Mouse (Mus musculus): ENCODE data around the gene Mast2. TPM values are rescaled to one million over a fixed set of nuclear protein-coding genes. Genes with fewer than 3 reads are reported as not detected.

The Mast2 gene
- polyA plus RNA-seq, 1 experiment from 2014 or later = 3.8 TPM

DNA sequence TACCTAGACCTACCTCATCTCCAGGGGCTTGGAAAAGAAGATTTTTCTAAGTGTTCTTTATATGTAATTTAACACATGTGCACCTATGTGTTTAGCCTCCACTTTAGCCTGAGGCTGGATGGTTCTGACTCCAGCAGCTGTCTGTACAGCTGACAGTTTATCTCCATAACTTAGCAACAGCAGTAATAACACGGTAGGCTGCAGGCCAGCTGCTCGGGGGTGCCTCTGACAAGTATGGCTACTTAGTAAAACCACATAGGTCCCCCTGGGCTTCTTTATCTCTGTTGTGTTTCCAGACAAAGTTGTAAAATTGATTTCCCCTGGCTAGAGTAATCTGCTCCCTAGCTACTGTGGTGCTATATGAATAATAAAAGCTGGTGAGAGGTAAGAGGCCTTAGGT lies 19.5 kb upstream of the Mast2 start:
- H3K27me3 ChIP-seq (ENCODE audit: control insufficient read depth, insufficient read depth, low read depth, low read length) = no peaks in the 10 kb centered on the region
- no peak overlapping the region for H3K9ac ChIP-seq (ENCODE audit: low read depth, low read length)
- H3K4me3 ChIP-seq (ENCODE audit: low read depth, low read length) = no peak overlapping the region
- 20% methylated on average over 2 of the region's 2 CpGs for WGBS (ENCODE audit: insufficient replicate concordance)
- no peak overlapping the region for H3K27ac ChIP-seq (ENCODE audit: low read length)
- H3K4me2 ChIP-seq (ENCODE audit: low read depth, low read length) = no peak overlapping the region
- H3K9me3 ChIP-seq (replicated peaks; ENCODE audit: control insufficient read depth, low read length) = no peaks in the 10 kb centered on the region
- no peaks in the 10 kb centered on the region for H3K36me3 ChIP-seq (ENCODE audit: control insufficient read depth, insufficient read depth)
- H3K4me1 ChIP-seq (ENCODE audit: control insufficient read depth, low read depth, low read length) = peaks cover 8% of the 10 kb centered on the region; the same call in 1 of the 2 replicates
- ATAC-seq (ENCODE audit: low read depth) = no peak

DNA sequence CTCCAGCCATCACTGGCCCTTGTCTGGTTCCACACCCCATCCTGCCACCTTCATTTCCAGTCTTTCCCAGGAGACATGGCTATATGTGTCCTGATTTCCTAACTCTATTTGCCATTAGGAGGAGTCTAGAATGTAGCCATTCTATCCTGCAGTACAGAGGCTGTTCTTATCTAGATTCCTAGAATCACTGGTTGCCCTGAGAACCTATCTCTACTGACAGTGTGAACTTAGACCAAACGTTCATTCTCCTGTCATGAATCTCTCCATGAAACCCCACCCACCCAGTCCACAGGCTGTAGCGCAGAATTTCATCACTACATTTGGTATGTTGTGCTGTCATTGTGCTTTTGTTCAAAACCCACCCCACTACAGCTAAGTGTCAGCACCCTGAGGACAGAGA lies 17.3 kb upstream of the Mast2 start:
- WGBS (ENCODE audit: insufficient replicate concordance) = 24% methylated on average over 2 of the region's 2 CpGs
- peak; percentile 70 for ATAC-seq (ENCODE audit: low read depth)
- H3K4me2 ChIP-seq (ENCODE audit: low read depth, low read length) = no peak overlapping the region
- no peaks in the 10 kb centered on the region for H3K27me3 ChIP-seq (ENCODE audit: control insufficient read depth, insufficient read depth, low read depth, low read length)
- no peak overlapping the region for H3K9ac ChIP-seq (ENCODE audit: low read depth, low read length)
- H3K4me3 ChIP-seq (ENCODE audit: low read depth, low read length) = no peak overlapping the region
- no peaks in the 10 kb centered on the region for H3K9me3 ChIP-seq (replicated peaks; ENCODE audit: control insufficient read depth, low read length)
- H3K4me1 ChIP-seq (ENCODE audit: control insufficient read depth, low read depth, low read length) = peaks cover 8% of the 10 kb centered on the region; the same call in 1 of the 2 replicates
- H3K36me3 ChIP-seq (ENCODE audit: control insufficient read depth, insufficient read depth) = no peaks in the 10 kb centered on the region
- no peak overlapping the region for H3K27ac ChIP-seq (ENCODE audit: low read length)

DNA sequence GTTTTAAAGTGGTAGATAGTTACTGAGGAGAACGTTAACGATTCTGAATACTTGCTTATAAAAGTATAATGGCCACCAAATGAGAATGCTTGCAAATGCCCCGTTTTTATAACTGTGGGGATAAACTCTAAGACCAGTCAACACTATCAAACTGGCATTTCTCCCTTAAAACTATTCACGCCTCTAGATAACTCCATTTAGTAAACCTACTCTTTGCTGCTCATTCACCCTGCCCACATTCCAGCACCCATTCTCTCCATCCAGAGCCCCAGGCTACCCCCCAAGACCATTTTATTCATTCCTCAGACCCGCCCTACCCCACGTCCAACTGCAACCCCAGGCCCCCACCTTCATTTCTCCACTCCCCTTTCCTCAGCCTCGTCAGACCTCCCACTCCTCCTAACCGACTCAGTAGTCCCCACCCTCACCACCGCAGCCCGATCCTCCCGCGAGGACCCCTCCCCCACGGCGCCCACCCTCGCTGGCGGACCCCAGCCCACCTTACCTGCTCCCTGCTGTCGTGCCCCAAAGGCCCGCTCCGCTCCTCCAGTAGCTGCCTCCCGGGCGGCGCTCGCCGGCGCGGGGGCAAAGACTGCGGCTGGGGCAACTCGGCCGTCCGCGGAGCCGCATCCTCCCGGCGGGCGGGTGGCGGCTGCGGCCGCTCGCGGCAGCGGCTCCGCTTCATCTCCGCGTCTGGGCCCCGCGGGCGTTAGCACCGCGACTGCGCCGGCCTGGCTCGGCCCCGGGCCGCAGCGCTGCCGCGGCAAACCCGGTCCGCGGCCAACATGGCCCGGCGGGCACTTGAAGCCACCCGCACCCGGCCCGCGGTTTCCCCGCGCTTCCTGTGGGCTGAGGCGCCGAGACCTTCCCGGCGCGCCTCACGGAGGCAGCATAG lies 505 bp downstream of the Mast2 start:
- peak; percentile 52 for ATAC-seq (ENCODE audit: low read depth)
- under 1% methylated on average over 65 of the region's 74 CpGs for WGBS (ENCODE audit: insufficient replicate concordance)
- Histone ChIP-seq H3K27ac (ENCODE audit: low read length) (peak overlapping the region; percentile 81), H3K36me3 (ENCODE audit: control insufficient read depth, insufficient read depth) (no peaks in the 10 kb centered on the region), H3K4me3 (ENCODE audit: low read depth, low read length) (peak overlapping the region; percentile 98), H3K4me1 (ENCODE audit: control insufficient read depth, low read depth, low read length) (peaks cover 24% of the 10 kb centered on the region), H3K9ac (ENCODE audit: low read depth, low read length) (peak overlapping the region; percentile 94), H3K9me3 (replicated peaks; ENCODE audit: control insufficient read depth, low read length) (no peaks in the 10 kb centered on the region), H3K4me2 (ENCODE audit: low read depth, low read length) (peak overlapping the region; percentile 72), H3K27me3 (ENCODE audit: control insufficient read depth, insufficient read depth, low read depth, low read length) (no peaks in the 10 kb centered on the region)

DNA sequence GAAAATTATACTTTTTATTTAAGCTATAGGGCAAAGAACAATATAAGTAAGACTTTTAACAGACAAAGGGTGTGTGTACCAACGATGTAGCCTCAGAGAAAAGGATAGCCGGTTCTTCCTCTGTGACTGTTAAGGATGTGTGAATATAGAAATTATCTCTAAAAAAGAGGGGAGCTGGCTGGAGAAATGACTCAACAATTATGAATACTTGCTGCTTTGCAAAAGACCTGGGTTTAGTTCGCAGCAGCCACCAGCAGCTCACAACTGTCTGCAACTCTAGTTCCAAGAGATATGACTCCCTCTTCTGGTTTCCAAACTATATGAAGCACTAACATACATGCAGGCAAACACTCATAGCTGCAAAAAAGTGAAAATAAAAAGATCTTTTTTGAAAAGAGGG lies 2.0 kb downstream of the Mast2 start:
- Histone ChIP-seq H3K4me1 (ENCODE audit: control insufficient read depth, low read depth, low read length) (peaks cover 24% of the 10 kb centered on the region), H3K27ac (ENCODE audit: low read length) (no peak overlapping the region), H3K9me3 (replicated peaks; ENCODE audit: control insufficient read depth, low read length) (no peaks in the 10 kb centered on the region), H3K27me3 (ENCODE audit: control insufficient read depth, insufficient read depth, low read depth, low read length) (no peaks in the 10 kb centered on the region), H3K9ac (ENCODE audit: low read depth, low read length) (no peak overlapping the region), H3K4me3 (ENCODE audit: low read depth, low read length) (no peak overlapping the region), H3K36me3 (ENCODE audit: control insufficient read depth, insufficient read depth) (no peaks in the 10 kb centered on the region), H3K4me2 (ENCODE audit: low read depth, low read length) (no peak overlapping the region)
- no peak for ATAC-seq (ENCODE audit: low read depth)
- WGBS (ENCODE audit: insufficient replicate concordance) = 77% methylated on average over 3 of the region's 3 CpGs

DNA sequence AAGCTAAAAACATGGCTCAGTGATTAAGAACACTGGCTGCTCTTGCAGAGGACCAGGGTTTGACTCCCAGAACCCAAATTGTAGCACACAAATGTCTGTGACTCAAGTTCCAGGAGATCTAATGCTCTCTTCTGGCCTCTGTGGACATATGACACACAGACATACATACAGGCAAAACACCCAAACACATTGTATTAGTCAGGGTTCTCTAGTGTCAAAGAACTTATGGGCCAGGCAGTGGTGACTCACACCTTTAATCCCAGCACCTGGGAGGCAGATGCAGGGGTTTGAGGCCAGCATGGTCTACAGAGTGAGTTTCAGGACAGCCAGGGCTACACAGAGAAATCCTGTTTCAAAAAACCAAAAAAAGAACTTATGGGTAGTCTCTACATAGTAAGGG lies 12.4 kb downstream of the Mast2 start:
- no peak overlapping the region for H3K9ac ChIP-seq (ENCODE audit: low read depth, low read length)
- no peak overlapping the region for H3K4me3 ChIP-seq (ENCODE audit: low read depth, low read length)
- H3K36me3 ChIP-seq (ENCODE audit: control insufficient read depth, insufficient read depth) = no peaks in the 10 kb centered on the region
- H3K27ac ChIP-seq (ENCODE audit: low read length) = no peak overlapping the region
- peaks cover 2% of the 10 kb centered on the region for H3K4me1 ChIP-seq (ENCODE audit: control insufficient read depth, low read depth, low read length)
- no peaks in the 10 kb centered on the region for H3K9me3 ChIP-seq (replicated peaks; ENCODE audit: control insufficient read depth, low read length)
- ATAC-seq (ENCODE audit: low read depth) = no peak
- H3K4me2 ChIP-seq (ENCODE audit: low read depth, low read length) = no peak overlapping the region
- H3K27me3 ChIP-seq (ENCODE audit: control insufficient read depth, insufficient read depth, low read depth, low read length) = no peaks in the 10 kb centered on the region

DNA sequence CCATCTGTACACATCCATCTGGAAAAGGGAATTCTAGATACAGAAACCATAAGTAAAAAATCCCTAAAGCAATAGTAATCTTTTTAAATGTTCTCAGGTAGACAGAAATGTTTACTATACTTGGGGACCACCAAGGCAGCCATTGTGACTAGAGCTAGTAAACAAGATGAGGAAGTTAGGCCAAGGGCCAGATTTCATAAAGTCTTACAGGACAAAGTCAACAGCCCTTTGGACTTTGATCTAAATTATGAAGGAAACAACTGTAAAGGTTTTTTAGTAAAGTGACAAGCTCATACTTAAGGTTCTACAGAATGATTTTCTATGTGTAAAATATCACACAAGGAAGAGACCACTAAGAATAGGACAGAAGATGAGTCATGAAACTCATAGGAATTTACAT lies 14.0 kb downstream of the Mast2 start:
- no peak overlapping the region for H3K27ac ChIP-seq (ENCODE audit: low read length)
- no peak for ATAC-seq (ENCODE audit: low read depth)

DNA sequence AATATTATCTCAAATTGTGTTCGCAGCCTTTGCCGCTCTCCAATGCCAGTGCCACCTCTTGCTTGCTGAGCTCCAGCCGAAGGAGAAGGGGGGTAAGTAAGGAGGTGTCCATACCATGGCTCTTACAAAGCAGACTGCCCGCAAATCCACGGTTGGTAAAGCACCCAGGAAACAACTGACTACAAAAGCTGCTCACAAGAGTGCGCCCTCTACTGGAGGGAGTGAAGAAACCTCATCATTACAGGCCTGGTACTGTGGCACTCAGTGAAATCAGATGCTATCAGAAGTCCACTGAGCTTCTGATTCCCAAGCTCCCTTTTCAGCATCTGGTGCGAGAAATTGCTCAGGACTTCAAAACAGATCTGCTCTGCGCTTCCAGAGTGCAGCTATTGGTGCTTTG lies 15.3 kb downstream of the Mast2 start:
- no peak overlapping the region for H3K9ac ChIP-seq (ENCODE audit: low read depth, low read length)
- WGBS (ENCODE audit: insufficient replicate concordance) = 36% methylated on average over 8 of the region's 8 CpGs
- no peak overlapping the region for H3K4me3 ChIP-seq (ENCODE audit: low read depth, low read length)
- no peak for ATAC-seq (ENCODE audit: low read depth)
- no peaks in the 10 kb centered on the region for H3K36me3 ChIP-seq (ENCODE audit: control insufficient read depth, insufficient read depth)
- no peaks in the 10 kb centered on the region for H3K27me3 ChIP-seq (ENCODE audit: control insufficient read depth, insufficient read depth, low read depth, low read length)
- H3K9me3 ChIP-seq (replicated peaks; ENCODE audit: control insufficient read depth, low read length) = no peaks in the 10 kb centered on the region
- H3K4me1 ChIP-seq (ENCODE audit: control insufficient read depth, low read depth, low read length) = peaks cover 2% of the 10 kb centered on the region
- no peak overlapping the region for H3K4me2 ChIP-seq (ENCODE audit: low read depth, low read length)
- H3K27ac ChIP-seq (ENCODE audit: low read length) = no peak overlapping the region

More for the DNA sequence above, 14.0 kb downstream of the Mast2 start:
- H3K4me3 ChIP-seq (ENCODE audit: low read depth, low read length) = no peak overlapping the region
- H3K4me2 ChIP-seq (ENCODE audit: low read depth, low read length) = no peak overlapping the region
- H3K9ac ChIP-seq (ENCODE audit: low read depth, low read length) = no peak overlapping the region
- no peaks in the 10 kb centered on the region for H3K9me3 ChIP-seq (replicated peaks; ENCODE audit: control insufficient read depth, low read length)
- H3K36me3 ChIP-seq (ENCODE audit: control insufficient read depth, insufficient read depth) = no peaks in the 10 kb centered on the region
- no peaks in the 10 kb centered on the region for H3K27me3 ChIP-seq (ENCODE audit: control insufficient read depth, insufficient read depth, low read depth, low read length)
- H3K4me1 ChIP-seq (ENCODE audit: control insufficient read depth, low read depth, low read length) = peaks cover 2% of the 10 kb centered on the region

DNA sequence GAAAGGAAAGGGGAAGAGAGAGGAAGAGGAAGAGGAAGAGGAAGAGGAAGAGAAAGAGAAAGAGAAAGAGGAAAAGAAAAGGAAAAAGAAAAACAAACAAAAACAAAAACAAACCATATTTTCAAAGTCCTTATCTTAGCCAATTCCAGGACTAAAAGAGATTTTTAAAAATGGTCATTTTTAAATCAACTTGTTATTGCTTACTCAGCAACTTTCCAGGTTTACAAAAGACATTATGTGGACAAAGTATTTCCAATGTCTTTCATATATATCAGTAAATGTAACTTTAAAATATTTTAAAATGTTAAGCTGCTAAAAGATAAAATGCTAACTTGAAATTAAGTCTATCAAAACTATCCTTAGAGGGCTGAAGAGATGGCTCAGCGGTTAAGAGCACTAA lies 24.6 kb downstream of the Mast2 start:
- Histone ChIP-seq H3K4me1 (ENCODE audit: control insufficient read depth, low read depth, low read length) (no peaks in the 10 kb centered on the region; the same call in 1 of the 2 replicates), H3K27me3 (ENCODE audit: control insufficient read depth, insufficient read depth, low read depth, low read length) (no peaks in the 10 kb centered on the region), H3K27ac (ENCODE audit: low read length) (no peak overlapping the region), H3K36me3 (ENCODE audit: control insufficient read depth, insufficient read depth) (no peaks in the 10 kb centered on the region), H3K9ac (ENCODE audit: low read depth, low read length) (no peak overlapping the region), H3K4me3 (ENCODE audit: low read depth, low read length) (no peak overlapping the region), H3K9me3 (replicated peaks; ENCODE audit: control insufficient read depth, low read length) (no peaks in the 10 kb centered on the region), H3K4me2 (ENCODE audit: low read depth, low read length) (no peak overlapping the region)
- WGBS (ENCODE audit: insufficient replicate concordance) = 90% methylated on average over 1 of the region's 1 CpGs
- no peak for ATAC-seq (ENCODE audit: low read depth)

DNA sequence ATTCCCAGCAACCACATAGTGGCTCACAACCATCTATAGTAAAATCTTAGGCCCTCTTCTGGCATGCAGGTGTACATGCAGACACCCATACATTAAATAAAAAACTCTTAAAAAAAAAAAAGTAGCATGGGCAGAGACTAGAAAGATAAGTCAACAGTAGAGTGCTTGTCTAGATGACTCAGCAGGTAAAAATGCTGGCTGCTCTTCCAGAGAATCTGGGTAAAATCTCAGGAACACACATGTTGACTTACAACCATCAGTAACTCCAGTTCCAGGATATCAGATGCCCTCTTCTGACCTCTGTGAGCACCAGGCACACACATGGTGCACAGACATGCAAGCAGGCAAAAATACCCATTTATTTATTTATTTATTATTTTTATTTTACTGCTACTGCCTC lies 25.4 kb downstream of the Mast2 start:
- Histone ChIP-seq H3K36me3 (ENCODE audit: control insufficient read depth, insufficient read depth) (no peaks in the 10 kb centered on the region), H3K9me3 (replicated peaks; ENCODE audit: control insufficient read depth, low read length) (no peaks in the 10 kb centered on the region), H3K4me1 (ENCODE audit: control insufficient read depth, low read depth, low read length) (no peaks in the 10 kb centered on the region; the same call in 1 of the 2 replicates), H3K4me2 (ENCODE audit: low read depth, low read length) (no peak overlapping the region), H3K27me3 (ENCODE audit: control insufficient read depth, insufficient read depth, low read depth, low read length) (no peaks in the 10 kb centered on the region), H3K9ac (ENCODE audit: low read depth, low read length) (no peak overlapping the region), H3K27ac (ENCODE audit: low read length) (no peak overlapping the region), H3K4me3 (ENCODE audit: low read depth, low read length) (no peak overlapping the region)
- ATAC-seq (ENCODE audit: low read depth) = 0 out of 2 replicates have a peak, but pooled peaks have one; percentile 24

Data from liver, embryonic 16.5 days (tissue).